Comparison of ENCODE assay signal across 8 mouse cellular contexts in genomic region chr12:58964583-58964982, GRCm38 (mm10). TPM values are rescaled to one million over a fixed set of nuclear protein-coding genes. Genes with fewer than 3 reads are reported as not detected.
DNase-seq lines count a peak whose midpoint lies in the region; ATAC-seq and TF ChIP-seq lines count a peak whose summit lies in the region.
"Had no signal": no experiment of that assay in that cellular context is flagged by ENCODE, and none has a peak within 500 bp of the region (broad histone marks: within the 10 kb centered on the region; RNA-seq: fewer than 3 reads in every experiment).

No protein-coding gene starts in this region.

- ATAC-seq in hematopoietic stem cell, adult 5-6 weeks (replicated peaks in 1 of 2; ENCODE audit: insufficient read depth in 1 of 2, low FRiP score in 2 of 2, low TSS enrichment in 1 of 2, low read depth in 1 of 2, poor library complexity in 2 of 2, severe bottlenecking in 2 of 2), result peak; percentile 71 to 82
- peak; percentile 90 for ATAC-seq in megakaryocyte-erythroid progenitor cell, adult 5-6 weeks (replicated peaks; ENCODE audit: low FRiP score, low TSS enrichment, poor library complexity, severe bottlenecking)

- H3K36me3 ChIP-seq in E14TG2a.4 (ENCODE audit: insufficient read depth, low read length), result peaks cover 38% of the 10 kb centered on the region

- H3K27me3 ChIP-seq in E14TG2a.4 (ENCODE audit: insufficient read depth, low read length), result no peaks in the 10 kb centered on the region
- H3K27me3 ChIP-seq: megakaryocyte, embryonic 14.5 days had no signal

- DNase-seq in kidney, postnatal 10 days, result peak; percentile 20
- no peak for DNase-seq in kidney, postnatal 25 days
- DNase-seq in brain, embryonic 14.5 days (ENCODE audit: low read depth), result peak; percentile 62
- no peak for DNase-seq in ovary, postnatal 14 days (ENCODE audit: low spot score)

- peaks cover 5% of the 10 kb centered on the region for H3K4me1 ChIP-seq in E14TG2a.4 (replicated peaks; ENCODE audit: low read depth, low read length)

- TF ChIP-seq POLR2A in brain, embryonic 14.5 days (IDR thresholded peaks at IDR 0.05; ENCODE audit: borderline replicate concordance, extremely low read depth, insufficient read depth, insufficient read length, poor library complexity, severe bottlenecking), result no peak

- no peaks in the 10 kb centered on the region for H3K9me3 ChIP-seq in E14TG2a.4 (ENCODE audit: low read length)
- H3K9me3 ChIP-seq: megakaryocyte, embryonic 14.5 days had no signal

- peak; percentile 90 for TF ChIP-seq CTCF in E14TG2a.4 (conservative IDR thresholded peaks at IDR 0.05; ENCODE audit: low read length)
- peak; percentile 70; the same call in 1 of the 2 replicates for TF ChIP-seq CTCF in brain, embryonic 14.5 days (IDR thresholded peaks at IDR 0.05; ENCODE audit: borderline replicate concordance, extremely low read depth, insufficient read depth, insufficient read length)

- H3K4me3 ChIP-seq in E14TG2a.4 (replicated peaks; ENCODE audit: low read length), result no peak overlapping the region
- H3K4me3 ChIP-seq: megakaryocyte, embryonic 14.5 days had no signal

RNA-seq across cellular contexts. Expression of gene Sec23a, which starts 47.2 kb away (rescaled TPM):
- polyA plus RNA-seq in brain, embryonic 14.5 days (2012; rRNA removed), result 54.5 and 67.7 TPM in 2 replicates
- total RNA-seq in hematopoietic stem cell, adult 5-6 weeks (2017), result 20.8 and 21.8 TPM in 2 replicates
- 9.8 and 13.1 TPM in 2 replicates for total RNA-seq in megakaryocyte-erythroid progenitor cell, adult 5-6 weeks (2014; fragmentation: Nextera tagmentation)
- 25.9 and 28.0 TPM in 2 replicates for total RNA-seq in megakaryocyte-erythroid progenitor cell, adult 5-6 weeks (2017)

RNA-seq across cellular contexts. Expression of gene Gemin2, which starts 48.6 kb away (rescaled TPM):
- 7.6 and 9.3 TPM in 2 replicates for polyA plus RNA-seq in brain, embryonic 14.5 days (2012; rRNA removed)
- 16.6 and 21.7 TPM in 2 replicates for total RNA-seq in hematopoietic stem cell, adult 5-6 weeks (2017)
- total RNA-seq in megakaryocyte-erythroid progenitor cell, adult 5-6 weeks (2014; fragmentation: Nextera tagmentation), result 26.8 and 41.3 TPM in 2 replicates
- total RNA-seq in megakaryocyte-erythroid progenitor cell, adult 5-6 weeks (2017), result 23.1 and 28.5 TPM in 2 replicates

Comparison
In these comparisons a context has a peak if more than half of its experiments do, and no peak if none do; other contexts are left out.
1. DNase-seq: peak in kidney, postnatal 10 days (single experiment) and brain, embryonic 14.5 days (single experiment); none in kidney, postnatal 25 days (0 of 2) and ovary, postnatal 14 days (single experiment).